In genomic region chr13:15602677-15603221, GRCm38 (mm10) we compare ENCODE assay signal across 9 mouse cellular contexts.
DNase-seq lines count a peak whose midpoint lies in the region; ATAC-seq lines count a peak whose summit lies in the region.
"Had no signal": no experiment of that assay in that cellular context is flagged by ENCODE, and none has a peak within 500 bp of the region (broad histone marks: within the 10 kb centered on the region; RNA-seq: fewer than 3 reads in every experiment).

No protein-coding gene starts in this region.

- H3K4me3 ChIP-seq in hindbrain, embryonic 12.5 days, result no peak overlapping the region
- H3K4me3 ChIP-seq: embryonic facial prominence, embryonic 12.5 days had no signal

- peak; percentile 4 for DNase-seq in urinary bladder, postnatal 14 days (ENCODE audit: low spot score)
- no peak for DNase-seq in urinary bladder, postnatal 10 days (ENCODE audit: low spot score)
- DNase-seq in lung, postnatal 25 days (ENCODE audit: low spot score), result peak; percentile 67
- DNase-seq in gastrocnemius, postnatal 4 days (ENCODE audit: low spot score in 2 of 2), result no peak
- DNase-seq in thymus, postnatal 25 days, result no peak
- DNase-seq: kidney, adult 8-10 months had no signal

- no peaks in the 10 kb centered on the region for H3K9me3 ChIP-seq in hindbrain, embryonic 12.5 days (replicated peaks)
- H3K9me3 ChIP-seq: embryonic facial prominence, embryonic 12.5 days had no signal

- H3K27ac ChIP-seq in hindbrain, embryonic 12.5 days, result peak overlapping the region; percentile 40; the same call in 1 of the 2 replicates
- H3K27ac ChIP-seq: embryonic facial prominence, embryonic 12.5 days had no signal

- WGBS in hindbrain, embryonic 12.5 days, result 3% methylated on average over 4 of the region's 4 CpGs

- H3K36me3 ChIP-seq in hindbrain, embryonic 12.5 days, result no peaks in the 10 kb centered on the region
- H3K36me3 ChIP-seq: embryonic facial prominence, embryonic 12.5 days had no signal

- peak; percentile 35; the same call in 1 of the 2 replicates for ATAC-seq in hindbrain, embryonic 12.5 days (ENCODE audit: low FRiP score)
- ATAC-seq in erythroblast, adult 5-6 weeks (replicated peaks; ENCODE audit: low FRiP score, poor library complexity, severe bottlenecking), result no peak

- H3K4me2 ChIP-seq in hindbrain, embryonic 12.5 days (replicated peaks), result no peak overlapping the region
- H3K4me2 ChIP-seq: embryonic facial prominence, embryonic 12.5 days had no signal

- no peaks in the 10 kb centered on the region for H3K27me3 ChIP-seq in hindbrain, embryonic 12.5 days
- H3K27me3 ChIP-seq: embryonic facial prominence, embryonic 12.5 days had no signal

- peak overlapping the region; percentile 13; the same call in 1 of the 2 replicates for H3K9ac ChIP-seq in hindbrain, embryonic 12.5 days
- H3K9ac ChIP-seq: embryonic facial prominence, embryonic 12.5 days had no signal

- peaks cover 20% of the 10 kb centered on the region for H3K4me1 ChIP-seq in hindbrain, embryonic 12.5 days

Comparison
In these comparisons a context has a peak if more than half of its experiments do, and no peak if none do; other contexts are left out.
1. DNase-seq: peak in urinary bladder, postnatal 14 days (single experiment) and lung, postnatal 25 days (single experiment); none in urinary bladder, postnatal 10 days (single experiment), gastrocnemius, postnatal 4 days (0 of 2) and thymus, postnatal 25 days (single experiment).